Mouse (Mus musculus) midbrain, embryonic 10.5 days (tissue): Measurements from ENCODE around the gene Moap1. TPM values are rescaled to one million over a fixed set of nuclear protein-coding genes. Genes with fewer than 3 reads are reported as not detected.

Experiments used
- DNase-seq: peaks from one replicate; pipeline ENCODE4 v3.0.0-alpha.2; 2017; ENCODE audit warnings: low spot score
- H3K27ac ChIP-seq: fragments of 300-500 bp; sonication (generic); replicated peaks from 2 replicates; pipeline ENCODE4 v1.5.1; 2016; ENCODE audit warnings: mild to moderate bottlenecking
- H3K27me3 ChIP-seq: fragments of 300-500 bp; sonication (generic); 2 replicates; pipeline ENCODE4 v1.6.1; 2016; ENCODE audit warnings: low read depth, mild to moderate bottlenecking; ENCODE audit not compliant: poor library complexity, severe bottlenecking
- H3K36me3 ChIP-seq: fragments of 300-500 bp; sonication (generic); 2 replicates; pipeline ENCODE4 v1.6.1; 2016; ENCODE audit warnings: mild to moderate bottlenecking, moderate library complexity
- H3K4me1 ChIP-seq: fragments of 300-500 bp; sonication (generic); 2 replicates; pipeline ENCODE4 v1.6.1; 2016
- H3K4me3 ChIP-seq: fragments of 300-500 bp; sonication (generic); 2 replicates; pipeline ENCODE4 v1.5.1; 2016; ENCODE audit warnings: mild to moderate bottlenecking, moderate library complexity
- H3K9me3 ChIP-seq: fragments of 300-500 bp; sonication (generic); replicated peaks from 2 replicates; pipeline ENCODE4 v1.6.1; 2016; ENCODE audit warnings: mild to moderate bottlenecking
- WGBS: fragments of 180-500 bp; shearing (Covaris S2); methylation state at CpG from one replicate; pipeline ENCODE4 v1.1.7; 2016; 5-methylcytosine and 5-hydroxymethylcytosine counted together
- polyA plus RNA-seq: library from polyadenylated mRNA; unstranded; fragments of >200 nt; fragmentation: Nextera tagmentation; extraction: Ambion mirVana; gene quantifications from 2 replicates; pipeline ENCODE4 v1.2.1, GENCODE M21; 2016

Gene Moap1
- polyA plus RNA-seq, 1 experiment from 2014 or later: 38.4 TPM

GRCm38 (mm10) chr12:102701691-102702207 lies 41.7 kb downstream of the Moap1 start:
- peak overlapping the region; percentile 29; the same call in 1 of the 2 replicates for H3K27ac ChIP-seq
- no peak for DNase-seq
- H3K9me3 ChIP-seq: no peaks in the 10 kb centered on the region
- peaks cover 17% of the 10 kb centered on the region for H3K27me3 ChIP-seq
- H3K4me1 ChIP-seq: peaks cover 89% of the 10 kb centered on the region
- H3K4me3 ChIP-seq: 0 out of 2 replicates have a peak overlapping the region, but pooled peaks have one; percentile 0
- H3K36me3 ChIP-seq: no peaks in the 10 kb centered on the region
- WGBS: 86% methylated on average over 5 of the region's 5 CpGs

- DNase-seq: no peak
- H3K36me3 ChIP-seq: no peaks in the 10 kb centered on the region
- H3K9me3 ChIP-seq: no peaks in the 10 kb centered on the region
- H3K27me3 ChIP-seq: peaks cover 9% of the 10 kb centered on the region
- H3K4me3 ChIP-seq: no peak overlapping the region
- peaks cover 93% of the 10 kb centered on the region for H3K4me1 ChIP-seq
- H3K27ac ChIP-seq: 0 out of 2 replicates have a peak overlapping the region, but pooled peaks have one; percentile 94
- 81% methylated on average over 12 of the region's 12 CpGs for WGBS
Measured at GRCm38 (mm10) chr12:102700453-102700852, 43.0 kb downstream of the Moap1 start.

- Histone ChIP-seq H3K4me1 (peaks cover 93% of the 10 kb centered on the region), H3K27ac (peak overlapping the region; percentile 94), H3K9me3 (no peaks in the 10 kb centered on the region), H3K36me3 (no peaks in the 10 kb centered on the region), H3K4me3 (no peak overlapping the region), H3K27me3 (peaks cover 9% of the 10 kb centered on the region)
- WGBS: 11% methylated on average over 1 of the region's 1 CpGs
- no peak for DNase-seq
Measured at GRCm38 (mm10) chr12:102699156-102699555, 44.3 kb downstream of the Moap1 start.

- Histone ChIP-seq H3K27ac (peak overlapping the region; percentile 94), H3K4me3 (peak overlapping the region; percentile 7; the same call in 1 of the 2 replicates)
Measured at GRCm38 (mm10) chr12:102698089-102698684, 45.3 kb downstream of the Moap1 start.

GRCm38 (mm10) chr12:102697381-102697780 lies 46.1 kb downstream of the Moap1 start:
- 76% methylated on average over 7 of the region's 7 CpGs for WGBS

More at GRCm38 (mm10) chr12:102698089-102698684, 45.3 kb downstream of the Moap1 start:
- 11% methylated on average over 1 of the region's 1 CpGs for WGBS
- Histone ChIP-seq H3K36me3 (no peaks in the 10 kb centered on the region), H3K9me3 (no peaks in the 10 kb centered on the region), H3K27me3 (no peaks in the 10 kb centered on the region), H3K4me1 (peaks cover 84% of the 10 kb centered on the region)
- peak; percentile 56 for DNase-seq

GRCm38 (mm10) chr12:102696635-102697354 lies 46.7 kb downstream of the Moap1 start:
- H3K4me1 ChIP-seq: peaks cover 71% of the 10 kb centered on the region
- peak overlapping the region; percentile 94 for H3K27ac ChIP-seq

More at GRCm38 (mm10) chr12:102697381-102697780, 46.1 kb downstream of the Moap1 start:
- H3K36me3 ChIP-seq: no peaks in the 10 kb centered on the region
- no peaks in the 10 kb centered on the region for H3K27me3 ChIP-seq
- no peaks in the 10 kb centered on the region for H3K9me3 ChIP-seq
- no peak for DNase-seq
- peaks cover 76% of the 10 kb centered on the region for H3K4me1 ChIP-seq
- no peak overlapping the region for H3K4me3 ChIP-seq
- H3K27ac ChIP-seq: peak overlapping the region; percentile 94

GRCm38 (mm10) chr12:102695369-102696239 lies 47.9 kb downstream of the Moap1 start:
- Histone ChIP-seq H3K4me1 (peaks cover 74% of the 10 kb centered on the region), H3K27ac (peak overlapping the region; percentile 63)
- no peak for DNase-seq

More at GRCm38 (mm10) chr12:102696635-102697354, 46.7 kb downstream of the Moap1 start:
- Histone ChIP-seq H3K27me3 (no peaks in the 10 kb centered on the region), H3K9me3 (no peaks in the 10 kb centered on the region), H3K4me3 (no peak overlapping the region), H3K36me3 (no peaks in the 10 kb centered on the region)
- 89% methylated on average over 14 of the region's 14 CpGs for WGBS
- no peak for DNase-seq

More at GRCm38 (mm10) chr12:102695369-102696239, 47.9 kb downstream of the Moap1 start:
- H3K36me3 ChIP-seq: no peaks in the 10 kb centered on the region
- H3K9me3 ChIP-seq: no peaks in the 10 kb centered on the region
- no peak overlapping the region for H3K4me3 ChIP-seq
- H3K27me3 ChIP-seq: no peaks in the 10 kb centered on the region
- WGBS: 62% methylated on average over 18 of the region's 18 CpGs

Other genes with a start within 250 kb of the Moap1 start
- gene Chga, start 188.7 kb downstream of the Moap1 start, polyA plus RNA-seq: 14.5 and 23.7 TPM in 2 replicates
- gene Itpk1, start 38.7 kb downstream of the Moap1 start, polyA plus RNA-seq: 16.1 and 16.9 TPM in 2 replicates
- 13.2 and 14.0 TPM in 2 replicates for gene Tmem251, start 101 bp upstream of the Moap1 start, polyA plus RNA-seq
- not detected in 2 replicates for gene Gm28051, start 14.1 kb upstream of the Moap1 start, polyA plus RNA-seq
- gene Gon7, start 14.1 kb upstream of the Moap1 start, polyA plus RNA-seq: 50.3 and 52.7 TPM in 2 replicates
- 64.4 and 67.1 TPM in 2 replicates for gene Ubr7, start 14.3 kb upstream of the Moap1 start, polyA plus RNA-seq
- gene Gm20604, start 15.0 kb upstream of the Moap1 start, polyA plus RNA-seq: 34.8 and 37.3 TPM in 2 replicates
- 15.8 and 16.4 TPM in 2 replicates for gene Btbd7, start 134.8 kb upstream of the Moap1 start, polyA plus RNA-seq
- gene Cox8c, start 155.7 kb upstream of the Moap1 start, polyA plus RNA-seq: not detected in 2 replicates
- gene Unc79, start 205.2 kb upstream of the Moap1 start, polyA plus RNA-seq: 0.70 and 1.3 TPM in 2 replicates